Mouse (Mus musculus) forebrain, postnatal 0 days (tissue): ENCODE results near the gene Gpr146. TPM values are rescaled to one million over a fixed set of nuclear protein-coding genes. Genes with fewer than 3 reads are reported as not detected.

ENCODE experiments used
- ATAC-seq: fragments of 200-750 bp; cut with Nextera tagmentation; 2 replicates; pipeline ENCODE4 v1.8.0; 2017; ENCODE audit warnings: mild to moderate bottlenecking, moderate library complexity
- DNase-seq: peaks from one replicate; pipeline ENCODE4 v3.0.0-alpha.2; 2015
- H3K27ac ChIP-seq: fragments of 300-500 bp; sonication (generic); 2 replicates; pipeline ENCODE4 v1.5.1; 2014; ENCODE audit warnings: low read depth, mild to moderate bottlenecking, antibody characterized with exemption, low read length, moderate library complexity, mixed read lengths
- H3K27me3 ChIP-seq: fragments of 300-500 bp; sonication (generic); 2 replicates; pipeline ENCODE4 v1.6.1; 2014; ENCODE audit warnings: mild to moderate bottlenecking, low read length, mixed read lengths; ENCODE audit not compliant: insufficient read depth
- H3K36me3 ChIP-seq: fragments of 300-500 bp; sonication (generic); 2 replicates; pipeline ENCODE4 v1.6.1; 2014; ENCODE audit warnings: mild to moderate bottlenecking, moderate library complexity; ENCODE audit not compliant: insufficient read depth
- H3K4me1 ChIP-seq: fragments of 300-500 bp; sonication (generic); 2 replicates; pipeline ENCODE4 v1.6.1; 2014; ENCODE audit warnings: antibody characterized with exemption; ENCODE audit not compliant: insufficient read depth
- H3K4me2 ChIP-seq: fragments of 300-500 bp; sonication (generic); 2 replicates; pipeline ENCODE4 v1.6.1; 2014; ENCODE audit warnings: low read depth, mild to moderate bottlenecking, moderate library complexity
- H3K4me3 ChIP-seq: fragments of 300-500 bp; sonication (generic); 2 replicates; pipeline ENCODE4 v1.5.1; 2014; ENCODE audit warnings: low read depth, low read length, mixed read lengths
- H3K9ac ChIP-seq: fragments of 300-500 bp; sonication (generic); 2 replicates; pipeline ENCODE4 v1.6.1; 2014; ENCODE audit warnings: mild to moderate bottlenecking
- H3K9me3 ChIP-seq: fragments of 300-500 bp; sonication (generic); 2 replicates; pipeline ENCODE4 v1.6.1; 2016; ENCODE audit warnings: low read length
- CTCF ChIP-seq: sonication (generic); IDR thresholded peaks from 2 replicates; pipeline ENCODE4 v1.5.1; 2016; ENCODE audit warnings: antibody characterized with exemption, control low read depth, low read depth
- WGBS: fragments of 180-500 bp; shearing (Covaris S2); extraction: QIAGEN DNeasy Blood & Tissue Kit; methylation state at CpG from one replicate; pipeline ENCODE4 v1.1.7; 2014; 5-methylcytosine and 5-hydroxymethylcytosine counted together
- polyA plus RNA-seq: library from polyadenylated mRNA; unstranded; fragments of >200 nt; fragmentation: Nextera tagmentation; extraction: Ambion mirVana; gene quantifications from 2 replicates; pipeline ENCODE4 v1.2.1, GENCODE M21; 2015
- total RNA-seq: library from RNA; depleted of rRNA; stranded (reverse); fragments of >200 nt; gene quantifications from 2 replicates; pipeline ENCODE4 v1.2.3, GENCODE M21; 2014

Gpr146 gene
- total and polyA plus RNA-seq, 2 experiments from 2014 or later = 2.8 to 3.2 TPM

- Histone ChIP-seq H3K27ac (no peak overlapping the region), H3K4me2 (no peak overlapping the region), H3K9ac (no peak overlapping the region), H3K4me1 (no peaks in the 10 kb centered on the region), H3K9me3 (no peaks in the 10 kb centered on the region), H3K27me3 (no peaks in the 10 kb centered on the region), H3K4me3 (no peak overlapping the region), H3K36me3 (peaks cover 76% of the 10 kb centered on the region)
- ATAC-seq = no peak
- no peak for DNase-seq
- no peak for TF ChIP-seq CTCF
- WGBS = 80% methylated on average over 13 of the region's 13 CpGs
Observed at GRCm38 (mm10) chr5:139337826-139338370, 39.6 kb upstream of the Gpr146 start.

- H3K9ac ChIP-seq = no peak overlapping the region
- no peak overlapping the region for H3K4me3 ChIP-seq
- H3K27me3 ChIP-seq = no peaks in the 10 kb centered on the region
- no peak for TF ChIP-seq CTCF
- no peaks in the 10 kb centered on the region for H3K4me1 ChIP-seq
- no peak overlapping the region for H3K4me2 ChIP-seq
- ATAC-seq (no peak), DNase-seq (no peak)
- no peaks in the 10 kb centered on the region for H3K9me3 ChIP-seq
- peaks cover 76% of the 10 kb centered on the region for H3K36me3 ChIP-seq
- 90% methylated on average over 3 of the region's 3 CpGs for WGBS
- no peak overlapping the region for H3K27ac ChIP-seq
Observed at GRCm38 (mm10) chr5:139338403-139338802, 39.1 kb upstream of the Gpr146 start.

- no peaks in the 10 kb centered on the region for H3K27me3 ChIP-seq
- H3K9ac ChIP-seq = no peak overlapping the region
- no peak for TF ChIP-seq CTCF
- H3K36me3 ChIP-seq = peaks cover 76% of the 10 kb centered on the region
- WGBS = 85% methylated on average over 11 of the region's 11 CpGs
- ATAC-seq (no peak), DNase-seq (no peak)
- H3K27ac ChIP-seq = no peak overlapping the region
- no peak overlapping the region for H3K4me3 ChIP-seq
- H3K4me2 ChIP-seq = no peak overlapping the region
- peaks cover 2% of the 10 kb centered on the region; the same call in 1 of the 2 replicates for H3K4me1 ChIP-seq
- no peaks in the 10 kb centered on the region for H3K9me3 ChIP-seq
Observed at GRCm38 (mm10) chr5:139338891-139339290, 38.6 kb upstream of the Gpr146 start.

DNA sequence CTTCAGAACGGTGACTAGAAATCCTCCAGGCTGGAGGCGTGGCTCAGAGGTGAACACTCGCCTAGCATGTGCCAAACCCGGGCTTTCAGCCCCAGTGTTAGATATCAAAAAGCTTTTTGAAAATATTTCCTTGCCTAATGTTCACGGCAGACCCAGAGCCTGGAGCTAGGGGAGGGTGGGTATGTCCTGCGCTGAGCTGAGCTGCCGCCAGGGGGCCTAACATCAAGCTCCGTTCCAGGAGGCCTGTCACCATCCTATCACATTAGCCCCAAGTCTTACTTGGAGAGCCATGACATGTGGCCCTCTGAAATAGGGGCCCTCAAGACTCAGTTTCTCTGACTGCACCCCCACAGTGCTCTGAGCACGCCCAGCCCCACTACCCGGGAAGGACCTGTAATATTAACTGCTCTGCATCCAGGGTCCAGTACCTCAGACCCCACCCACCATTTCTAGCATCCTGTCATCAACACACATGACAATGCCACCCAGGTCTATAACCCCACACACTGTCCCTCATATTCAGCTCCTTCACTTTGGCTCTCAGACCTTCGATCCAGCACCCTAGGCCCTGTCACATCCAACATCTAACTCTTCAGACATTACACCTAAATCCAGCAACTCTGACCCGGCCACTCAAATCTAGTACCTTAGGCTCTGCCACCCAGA is 33.3 kb upstream of the Gpr146 start:
- TF ChIP-seq CTCF = peak; percentile 90
- peak overlapping the region; percentile 95 for H3K4me3 ChIP-seq
- ATAC-seq (peak; percentile 85), DNase-seq (peak; percentile 87)
- peaks cover 30% of the 10 kb centered on the region for H3K36me3 ChIP-seq
- H3K4me2 ChIP-seq = peak overlapping the region; percentile 87
- H3K9ac ChIP-seq = peak overlapping the region; percentile 91
- no peaks in the 10 kb centered on the region for H3K9me3 ChIP-seq
- H3K27ac ChIP-seq = peak overlapping the region; percentile 80
- no peaks in the 10 kb centered on the region for H3K27me3 ChIP-seq
- peaks cover 4% of the 10 kb centered on the region; the same call in 1 of the 2 replicates for H3K4me1 ChIP-seq
- whole genome bisulfite sequencing = 5% methylated on average over 12 of the region's 12 CpGs

DNA sequence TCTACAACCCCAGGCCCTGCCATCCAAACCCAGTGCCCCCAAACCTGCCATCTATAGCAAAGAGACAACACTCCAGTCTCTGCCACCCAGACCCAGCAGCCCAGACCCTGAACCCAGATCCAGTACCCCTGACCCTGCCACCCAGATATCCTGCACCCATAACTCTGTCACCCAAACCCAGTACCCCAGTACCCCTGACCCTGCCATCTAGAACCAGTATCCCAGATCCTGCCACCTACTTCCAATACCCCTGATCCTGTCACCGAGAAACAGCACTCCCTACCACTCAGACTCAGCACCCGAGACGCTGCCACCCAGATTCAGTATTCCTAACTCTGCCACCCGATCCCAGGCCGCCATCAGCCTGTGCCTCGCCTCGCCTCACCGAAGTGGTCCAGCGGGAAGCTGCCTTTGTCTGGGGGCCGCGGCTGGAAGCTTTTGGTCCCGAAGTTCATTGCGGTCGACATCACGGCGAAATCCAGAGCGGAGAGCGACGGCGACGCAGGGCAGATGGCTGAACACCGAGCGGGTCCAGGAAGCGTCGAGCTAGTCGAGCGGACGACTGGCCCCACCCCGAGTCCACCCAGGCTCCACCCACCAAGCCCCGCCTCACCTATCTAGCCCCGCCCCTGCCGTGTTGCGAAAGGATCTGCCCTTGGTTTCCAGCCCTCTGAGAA is 32.7 kb upstream of the Gpr146 start:
- WGBS = under 1% methylated on average over 33 of the region's 33 CpGs
- TF ChIP-seq CTCF = no peak
- ATAC-seq (peak; percentile 94), DNase-seq (peak; percentile 93)
- Histone ChIP-seq H3K27me3 (no peaks in the 10 kb centered on the region), H3K4me3 (peak overlapping the region; percentile 95), H3K27ac (peak overlapping the region; percentile 80), H3K9ac (peak overlapping the region; percentile 91), H3K36me3 (peaks cover 23% of the 10 kb centered on the region), H3K4me1 (peaks cover 4% of the 10 kb centered on the region; the same call in 1 of the 2 replicates), H3K9me3 (no peaks in the 10 kb centered on the region), H3K4me2 (peak overlapping the region; percentile 87)

DNA sequence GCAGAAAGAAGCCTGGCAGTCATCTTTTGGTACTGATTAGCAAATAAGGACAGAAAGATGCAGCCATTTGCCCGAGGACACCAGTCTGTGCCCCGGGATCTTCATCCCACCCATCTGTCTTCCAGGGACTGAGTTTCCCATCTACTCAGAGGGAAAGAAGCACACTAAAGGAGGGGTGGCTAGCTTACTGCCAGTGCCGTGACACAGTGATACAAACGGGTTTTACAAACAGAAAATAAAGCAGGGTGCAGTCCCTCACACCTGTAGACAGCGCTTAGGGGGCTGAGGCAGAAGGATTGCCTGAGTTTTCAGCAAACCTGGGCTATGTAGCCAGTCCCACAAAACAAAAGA is 32.2 kb upstream of the Gpr146 start:
- WGBS = 6% methylated on average over 5 of the region's 5 CpGs
- H3K9ac ChIP-seq = peak overlapping the region; percentile 91
- no peak for DNase-seq
- H3K4me1 ChIP-seq = peaks cover 4% of the 10 kb centered on the region; the same call in 1 of the 2 replicates
- TF ChIP-seq CTCF = no peak
- no peaks in the 10 kb centered on the region for H3K9me3 ChIP-seq
- 0 out of 2 replicates have a peak overlapping the region, but pooled peaks have one; percentile 48 for H3K27ac ChIP-seq
- peak; percentile 46 for ATAC-seq
- H3K4me2 ChIP-seq = peak overlapping the region; percentile 87
- peaks cover 22% of the 10 kb centered on the region for H3K36me3 ChIP-seq
- H3K27me3 ChIP-seq = no peaks in the 10 kb centered on the region
- H3K4me3 ChIP-seq = peak overlapping the region; percentile 95

DNA sequence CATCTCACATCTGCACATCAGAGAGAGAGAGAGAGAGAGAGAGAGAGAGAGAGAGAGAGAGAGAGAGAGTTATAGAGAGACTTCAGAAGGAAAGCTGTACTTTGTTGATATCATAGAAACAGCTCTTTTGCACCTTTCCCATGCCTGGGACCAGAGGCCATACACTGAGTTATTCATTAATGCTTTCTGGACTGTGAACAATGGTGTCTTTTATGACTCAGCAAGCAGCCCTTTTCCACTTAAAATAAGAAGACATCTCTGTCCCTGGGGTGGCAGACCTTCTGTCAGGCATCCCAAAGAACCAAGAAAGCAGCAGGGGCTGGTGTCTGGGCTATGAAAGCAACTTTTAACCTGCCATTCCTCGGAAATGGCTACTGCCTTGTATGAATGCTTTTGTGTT is 30.3 kb upstream of the Gpr146 start:
- Histone ChIP-seq H3K4me2 (no peak overlapping the region), H3K9ac (no peak overlapping the region), H3K36me3 (peaks cover 6% of the 10 kb centered on the region), H3K4me3 (no peak overlapping the region), H3K27me3 (no peaks in the 10 kb centered on the region), H3K4me1 (peaks cover 4% of the 10 kb centered on the region; the same call in 1 of the 2 replicates), H3K27ac (no peak overlapping the region), H3K9me3 (no peaks in the 10 kb centered on the region)
- TF ChIP-seq CTCF = no peak
- WGBS = 34% methylated on average over 1 of the region's 1 CpGs
- ATAC-seq (no peak), DNase-seq (no peak)
